In genomic region chr7:45163735-45164490, GRCm38 (mm10) we compare ENCODE assay signal across 8 mouse cellular contexts. TPM values are rescaled to one million over a fixed set of nuclear protein-coding genes. Genes with fewer than 3 reads are reported as not detected.
DNase-seq lines count a peak whose midpoint lies in the region; ATAC-seq and TF ChIP-seq lines count a peak whose summit lies in the region.

TSS of gene Slc17a7 (plus strand) at chr7:45163949.

- ATAC-seq in common myeloid progenitor, adult 5-6 weeks (replicated peaks; ENCODE audit: low read depth, poor library complexity, severe bottlenecking), result peak; percentile 36; the same call in 1 of the 2 replicates
- ATAC-seq in heart, embryonic 16.5 days (replicated peaks; ENCODE audit: extremely low read depth, insufficient read depth, low FRiP score), result no peak
- no peak; the same call in 1 of the 2 replicates for ATAC-seq in lung, postnatal 0 days

- H3K4me1 ChIP-seq in heart, embryonic 16.5 days (ENCODE audit: control insufficient read depth, insufficient read depth, low read length), result peaks cover 8% of the 10 kb centered on the region
- H3K4me1 ChIP-seq in lung, postnatal 0 days (ENCODE audit: insufficient read depth, low read depth, low read length), result 0 out of 2 replicates have a peak, but pooled peaks cover 5% of the 10 kb centered on the region

- peak; percentile 50 to 68 for DNase-seq in left cerebral cortex, adult 18-20 months (ENCODE audit: low spot score in 2 of 2)
- DNase-seq in left cerebral cortex, adult 11 months (ENCODE audit: low spot score), result no peak
- DNase-seq in layer of hippocampus, adult 9-11 months, result peak; percentile 61
- DNase-seq in lung, postnatal 0 days (ENCODE audit: low spot score), result peak; percentile 41
- DNase-seq in right cerebral cortex, postnatal 25 days, result peak; percentile 73
- no peak for DNase-seq in frontal cortex, postnatal 36 days (ENCODE audit: low spot score in 2 of 2)

- H3K27me3 ChIP-seq in heart, embryonic 16.5 days (ENCODE audit: control insufficient read depth, insufficient read depth, low read length), result peaks cover 61% of the 10 kb centered on the region
- peaks cover 55% of the 10 kb centered on the region for H3K27me3 ChIP-seq in lung, postnatal 0 days (replicated peaks; ENCODE audit: insufficient read depth, low read length)

- H3K9me3 ChIP-seq in heart, embryonic 16.5 days (replicated peaks; ENCODE audit: control insufficient read depth, low read length), result peaks cover 2% of the 10 kb centered on the region
- H3K9me3 ChIP-seq in lung, postnatal 0 days (ENCODE audit: low read length), result no peaks in the 10 kb centered on the region

- H3K4me2 ChIP-seq in heart, embryonic 16.5 days (ENCODE audit: low read depth, low read length), result peak within 1 kb of the TSS; percentile 67
- H3K4me2 ChIP-seq in lung, postnatal 0 days (replicated peaks; ENCODE audit: low read depth, low read length), result peak within 1 kb of the TSS; percentile 64

- H3K4me3 ChIP-seq in heart, embryonic 16.5 days (ENCODE audit: low read length), result peak within 1 kb of the TSS; percentile 49
- peak within 1 kb of the TSS; percentile 39 for H3K4me3 ChIP-seq in lung, postnatal 0 days (ENCODE audit: low read depth, low read length)

- H3K9ac ChIP-seq in heart, embryonic 16.5 days (ENCODE audit: low read length), result peak within 1 kb of the TSS; percentile 61
- no peak within 1 kb of the TSS; the same call in 1 of the 2 replicates for H3K9ac ChIP-seq in lung, postnatal 0 days (replicated peaks; ENCODE audit: low read depth)

- no peak for TF ChIP-seq EP300 in lung, postnatal 0 days (IDR thresholded peaks at IDR 0.05)

- 2% methylated on average over 40 of the region's 41 CpGs for WGBS in heart, embryonic 16.5 days
- 3% methylated on average over 31 of the region's 41 CpGs for WGBS in lung, postnatal 0 days

- TF ChIP-seq CTCF in lung, postnatal 0 days (IDR thresholded peaks at IDR 0.05), result no peak

- no peak within 1 kb of the TSS for H3K27ac ChIP-seq in heart, embryonic 16.5 days (ENCODE audit: low read length)
- no peak within 1 kb of the TSS for H3K27ac ChIP-seq in lung, postnatal 0 days (ENCODE audit: low read length)

- peaks cover 5% of the 10 kb centered on the region; the same call in 1 of the 2 replicates for H3K36me3 ChIP-seq in heart, embryonic 16.5 days (ENCODE audit: control insufficient read depth, insufficient read depth)
- H3K36me3 ChIP-seq in lung, postnatal 0 days (ENCODE audit: insufficient read depth, low read length), result no peaks in the 10 kb centered on the region

RNA-seq across cellular contexts. Expression of gene Slc17a7, which starts in this region (rescaled TPM):
- 1,000 to 10,000 TPM; 1,307 TPM for total RNA-seq in left cerebral cortex, adult 18-20 months (2021)
- total RNA-seq in common myeloid progenitor, adult 5-6 weeks (2017), result not detected in 2 replicates
- polyA plus RNA-seq in heart, embryonic 16.5 days (2015; fragmentation: Nextera tagmentation; extraction: Ambion mirVana), result 3.6 and 4.7 TPM in 2 replicates
- polyA plus RNA-seq in lung, postnatal 0 days (2015; fragmentation: Nextera tagmentation; extraction: Ambion mirVana), result 0.56 and 0.65 TPM in 2 replicates

Comparison
In these comparisons a context has a peak if more than half of its experiments do, and no peak if none do; other contexts are left out.
1. RNA of gene Slc17a7 (total RNA-seq): 1,307 TPM in left cerebral cortex, adult 18-20 months; not detected in common myeloid progenitor, adult 5-6 weeks; every median in the first group is over 1,000 times any median in the second.
2. DNase-seq: peak in left cerebral cortex, adult 18-20 months (2 of 2), layer of hippocampus, adult 9-11 months (single experiment) and right cerebral cortex, postnatal 25 days (single experiment); none in left cerebral cortex, adult 11 months (single experiment) and frontal cortex, postnatal 36 days (0 of 2).
3. Peak in ATAC-seq in common myeloid progenitor, adult 5-6 weeks; RNA of the gene not detected or under 1 TPM.
4. Peak in DNase-seq, H3K4me3 ChIP-seq and H3K4me2 ChIP-seq in lung, postnatal 0 days; RNA of the gene not detected or under 1 TPM.